Mouse (Mus musculus) bone marrow macrophage, adult 2 months (primary cell): ENCODE results near the gene Olfr1098. TPM values are rescaled to one million over a fixed set of nuclear protein-coding genes. Genes with fewer than 3 reads are reported as not detected.

Experiments
- H3K27ac ChIP-seq: 2 replicates; pipeline ENCODE4 v1.5.1; 2012; ENCODE audit warnings: low read depth, low read length; ENCODE audit not compliant: insufficient read depth
- H3K4me1 ChIP-seq: 2 replicates; pipeline ENCODE4 v1.6.1; 2012; ENCODE audit warnings: low read length; ENCODE audit not compliant: control insufficient read depth, insufficient read depth
- H3K4me3 ChIP-seq: 2 replicates; pipeline ENCODE4 v1.5.1; 2012; ENCODE audit warnings: mild to moderate bottlenecking, low read length, moderate library complexity; ENCODE audit not compliant: insufficient read depth
- CTCF ChIP-seq: IDR thresholded peaks from 2 replicates; pipeline ENCODE4 v1.5.1; 2012; ENCODE audit warnings: low read depth, mild to moderate bottlenecking, low read length, moderate library complexity
- POLR2A ChIP-seq: IDR thresholded peaks from 2 replicates; pipeline ENCODE4 v1.6.1; 2012; ENCODE audit warnings: mild to moderate bottlenecking, low read depth, low read length, borderline replicate concordance
- polyA plus RNA-seq: library from polyadenylated mRNA; stranded (reverse); fragments of >200 nt; gene quantifications from 2 replicates; pipeline ENCODE4 v1.2.4, GENCODE M21; 2012; ENCODE audit not compliant: missing spikeins, insufficient read depth, insufficient read length

The Olfr1098 gene
- polyA plus RNA-seq = not detected in 2 replicates

DNA sequence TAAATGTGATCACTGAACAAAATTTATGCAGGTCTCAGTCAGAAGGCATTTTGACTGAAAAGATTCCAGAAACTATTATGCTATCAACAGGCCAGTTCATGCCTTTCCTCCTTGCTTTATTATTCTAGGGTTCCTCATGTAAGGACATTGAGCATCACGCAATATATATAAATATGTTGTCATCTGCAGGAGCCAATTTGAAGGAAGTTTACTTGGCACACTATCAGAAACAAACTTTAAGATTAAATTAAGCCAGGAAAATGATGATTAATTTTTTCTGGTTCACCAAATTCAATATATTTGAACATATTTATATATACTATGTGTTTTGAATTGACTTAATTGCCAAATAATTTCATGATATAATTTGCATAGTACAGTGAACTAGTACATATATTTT, at the start of gene Olfr1098:
Olfr1098 (minus strand) TSS at position 101 of the 400 bp plus-strand sequence.
- Histone ChIP-seq H3K4me1 (no peaks in the 10 kb centered on the region), H3K4me3 (no peak within 1 kb of the TSS), H3K27ac (no peak within 1 kb of the TSS)
- TF ChIP-seq CTCF (no peak), POLR2A (no peak)

- TF ChIP-seq CTCF (no peak), POLR2A (no peak)
- Histone ChIP-seq H3K27ac (no peak within 1 kb of the TSS), H3K4me1 (no peaks in the 10 kb centered on the region), H3K4me3 (no peak within 1 kb of the TSS)
Measured at GRCm38 (mm10) chr2:86960593-86960992, 36.2 kb upstream of the Olfr1098 start, which contains the start of gene Olfr1099. Olfr1099 (minus strand) TSS chr2:86960693.

GRCm38 (mm10) chr2:86926557-86926956, 2.2 kb upstream of the Olfr1098 start:
- no peak overlapping the region for H3K4me3 ChIP-seq
- TF ChIP-seq CTCF = no peak
- no peak for TF ChIP-seq POLR2A
- H3K4me1 ChIP-seq = no peaks in the 10 kb centered on the region
- no peak overlapping the region for H3K27ac ChIP-seq

GRCm38 (mm10) chr2:86905647-86906046, 18.7 kb downstream of the Olfr1098 start:
- Histone ChIP-seq H3K4me3 (no peak overlapping the region), H3K27ac (no peak overlapping the region), H3K4me1 (no peaks in the 10 kb centered on the region)
- no peak for TF ChIP-seq POLR2A
- TF ChIP-seq CTCF = no peak

DNA sequence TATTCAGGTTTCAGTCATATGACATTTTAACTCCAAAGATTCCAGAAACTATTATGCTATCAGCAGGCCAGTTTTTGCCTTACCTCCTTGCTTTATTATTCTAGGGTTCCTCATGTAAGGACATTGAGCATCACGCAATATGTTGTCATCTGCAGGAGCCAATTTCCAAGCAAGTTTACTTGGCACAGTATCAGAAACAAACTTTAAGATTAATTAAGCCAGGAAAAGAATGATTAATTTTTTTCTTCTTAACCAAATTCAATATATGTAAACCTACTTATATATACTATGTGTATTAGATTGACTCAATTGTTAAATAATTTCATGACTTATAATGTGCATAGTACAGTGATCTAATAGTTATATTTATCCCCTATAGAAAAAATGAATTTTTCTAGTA, 32.2 kb downstream of the Olfr1098 start, which contains the start of gene Olfr1097:
Olfr1097 (minus strand) TSS at position 101 of the 400 bp plus-strand sequence.
- TF ChIP-seq POLR2A = no peak
- no peak for TF ChIP-seq CTCF
- Histone ChIP-seq H3K4me1 (no peaks in the 10 kb centered on the region), H3K27ac (no peak within 1 kb of the TSS), H3K4me3 (no peak within 1 kb of the TSS)

DNA sequence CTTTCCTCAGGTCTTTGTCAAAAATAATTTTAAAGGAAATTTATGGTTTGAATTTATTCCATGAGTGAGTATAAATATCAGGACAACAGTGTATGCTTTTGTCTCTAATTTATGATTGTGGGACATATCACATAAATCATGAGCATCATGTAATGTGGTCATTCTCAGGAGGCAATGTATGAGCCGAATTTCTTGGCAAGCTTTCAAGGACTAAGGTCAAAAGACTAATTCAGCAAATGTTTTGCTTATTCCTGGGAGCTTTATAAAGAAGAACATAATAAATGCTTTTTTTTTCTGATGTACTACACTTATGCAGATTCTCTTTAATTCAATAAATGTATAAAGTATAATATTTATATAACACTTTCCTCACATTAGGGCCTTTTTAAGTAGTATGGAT, 49.6 kb downstream of the Olfr1098 start, which contains the start of gene Gm13723:
Gm13723 (minus strand) TSS at position 101 of the 400 bp plus-strand sequence.
- H3K27ac ChIP-seq = no peak within 1 kb of the TSS
- H3K4me3 ChIP-seq = no peak within 1 kb of the TSS
- H3K4me1 ChIP-seq = no peaks in the 10 kb centered on the region
- TF ChIP-seq POLR2A (no peak), CTCF (no peak)

Other genes starting within 250 kb of the Olfr1098 start
- not detected in 2 replicates for gene Olfr1086, start 244.5 kb downstream of the Olfr1098 start, polyA plus RNA-seq
- not detected in 2 replicates for gene Olfr1087, start 226.2 kb downstream of the Olfr1098 start, polyA plus RNA-seq
- not detected in 2 replicates for gene Olfr1089, start 190.8 kb downstream of the Olfr1098 start, polyA plus RNA-seq
- gene Olfr1090, start 165.6 kb downstream of the Olfr1098 start, polyA plus RNA-seq = 0.63 TPM in 1 of 2 replicates, not detected in the other
- not detected in 2 replicates for gene Olfr1093, start 142.1 kb downstream of the Olfr1098 start, polyA plus RNA-seq
- gene Olfr141, start 114.5 kb downstream of the Olfr1098 start, polyA plus RNA-seq = not detected in 2 replicates
- gene Olfr1094, start 99.9 kb downstream of the Olfr1098 start, polyA plus RNA-seq = not detected in 2 replicates
- not detected in 2 replicates for gene Olfr1095, start 72.8 kb downstream of the Olfr1098 start, polyA plus RNA-seq
- not detected in 2 replicates for gene Gm13723, start 49.7 kb downstream of the Olfr1098 start, polyA plus RNA-seq
- gene Olfr1097, start 32.3 kb downstream of the Olfr1098 start, polyA plus RNA-seq = 0.17 TPM in 1 of 2 replicates, not detected in the other
- not detected in 2 replicates for gene Olfr1099, start 36.1 kb upstream of the Olfr1098 start, polyA plus RNA-seq
- not detected in 2 replicates for gene Olfr1100, start 55.4 kb upstream of the Olfr1098 start, polyA plus RNA-seq
- gene Olfr1101, start 66.7 kb upstream of the Olfr1098 start, polyA plus RNA-seq = not detected in 2 replicates
- gene Olfr1102, start 73.9 kb upstream of the Olfr1098 start, polyA plus RNA-seq = not detected in 2 replicates
- gene Olfr1104, start 102.5 kb upstream of the Olfr1098 start, polyA plus RNA-seq = not detected in 2 replicates
- gene Olfr1105, start 112.0 kb upstream of the Olfr1098 start, polyA plus RNA-seq = not detected in 2 replicates
- gene Olfr1106, start 127.7 kb upstream of the Olfr1098 start, polyA plus RNA-seq = not detected in 2 replicates
- gene Olfr1107, start 151.3 kb upstream of the Olfr1098 start, polyA plus RNA-seq = not detected in 2 replicates
- 0.33 TPM in 1 of 2 replicates, not detected in the other for gene Olfr1109, start 171.5 kb upstream of the Olfr1098 start, polyA plus RNA-seq
- not detected in 2 replicates for gene Olfr259, start 190.0 kb upstream of the Olfr1098 start, polyA plus RNA-seq
- not detected in 2 replicates for gene Olfr1110, start 215.8 kb upstream of the Olfr1098 start, polyA plus RNA-seq
- gene Olfr1111, start 228.1 kb upstream of the Olfr1098 start, polyA plus RNA-seq = not detected in 2 replicates